Mouse (Mus musculus): ENCODE measurements around the gene Trpm3. TPM values are rescaled to one million over a fixed set of nuclear protein-coding genes. Genes with fewer than 3 reads are reported as not detected.

Trpm3 gene
- polyA plus RNA-seq, 1 experiment from 2014 or later, result 6.0 TPM

DNA sequence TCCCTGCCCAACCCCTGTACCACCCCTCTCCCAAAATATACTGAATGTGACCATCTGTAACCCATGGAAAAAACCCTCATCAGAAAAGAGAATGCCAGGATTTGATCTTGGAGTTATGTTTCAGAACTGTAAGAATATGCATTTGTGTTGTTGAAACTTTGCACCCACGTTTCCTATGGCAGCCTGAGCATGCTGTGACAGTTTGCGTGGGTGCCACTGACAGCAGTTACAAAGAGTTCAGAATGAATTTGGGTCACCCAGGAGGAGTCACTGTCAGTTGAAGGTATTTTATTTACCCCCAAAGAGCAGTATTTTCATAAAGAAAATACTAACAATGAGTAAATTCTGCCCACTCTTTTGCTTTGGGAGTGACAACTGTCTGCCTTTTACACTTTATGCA lies 434.0 kb downstream of the Trpm3 start:
- Histone ChIP-seq H3K27ac (no peak overlapping the region), H3K27me3 (ENCODE audit: poor library complexity, severe bottlenecking) (no peaks in the 10 kb centered on the region), H3K4me3 (no peak overlapping the region), H3K4me1 (peaks cover 7% of the 10 kb centered on the region; the same call in 1 of the 2 replicates), H3K9me3 (no peaks in the 10 kb centered on the region), H3K36me3 (replicated peaks) (no peaks in the 10 kb centered on the region)
- 87% methylated on average over 2 of the region's 2 CpGs for WGBS
- DNase-seq (ENCODE audit: extremely low spot score, low spot score), result no peak

DNA sequence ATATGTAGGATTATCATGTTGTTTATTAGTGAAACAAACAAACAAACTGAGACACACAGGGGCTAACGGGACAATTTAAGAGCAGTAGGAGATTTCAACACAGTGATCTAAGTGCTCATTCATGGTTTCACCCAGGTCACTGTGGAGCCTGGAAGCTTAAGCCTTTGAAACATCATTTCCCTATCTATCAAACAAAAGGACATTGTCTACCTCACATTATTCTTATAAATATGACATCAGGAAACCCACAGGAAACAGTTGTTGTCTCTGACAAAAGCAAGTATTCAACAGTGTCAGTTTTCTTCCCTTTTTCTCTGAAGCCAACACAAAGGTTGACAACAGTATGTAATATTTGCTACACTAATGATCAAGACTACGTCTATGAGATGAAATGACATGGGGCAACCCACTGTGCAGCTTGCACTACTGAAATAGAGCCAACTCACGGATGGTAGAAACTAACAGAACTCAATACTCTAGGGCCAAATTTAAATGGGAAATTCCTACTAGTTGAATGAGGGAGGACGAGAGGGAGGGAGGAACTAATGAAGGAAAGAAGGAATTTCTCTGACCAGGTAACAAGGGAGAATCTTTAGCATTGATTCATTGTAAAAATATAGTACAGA lies 443.4 kb downstream of the Trpm3 start:
- H3K4me3 ChIP-seq, result no peak overlapping the region
- 77% methylated on average over 4 of the region's 4 CpGs for WGBS
- no peaks in the 10 kb centered on the region for H3K27me3 ChIP-seq (ENCODE audit: poor library complexity, severe bottlenecking)
- H3K27ac ChIP-seq, result no peak overlapping the region
- no peaks in the 10 kb centered on the region for H3K36me3 ChIP-seq (replicated peaks)
- H3K4me1 ChIP-seq, result no peaks in the 10 kb centered on the region
- DNase-seq (ENCODE audit: extremely low spot score, low spot score), result no peak
- no peaks in the 10 kb centered on the region for H3K9me3 ChIP-seq

DNA sequence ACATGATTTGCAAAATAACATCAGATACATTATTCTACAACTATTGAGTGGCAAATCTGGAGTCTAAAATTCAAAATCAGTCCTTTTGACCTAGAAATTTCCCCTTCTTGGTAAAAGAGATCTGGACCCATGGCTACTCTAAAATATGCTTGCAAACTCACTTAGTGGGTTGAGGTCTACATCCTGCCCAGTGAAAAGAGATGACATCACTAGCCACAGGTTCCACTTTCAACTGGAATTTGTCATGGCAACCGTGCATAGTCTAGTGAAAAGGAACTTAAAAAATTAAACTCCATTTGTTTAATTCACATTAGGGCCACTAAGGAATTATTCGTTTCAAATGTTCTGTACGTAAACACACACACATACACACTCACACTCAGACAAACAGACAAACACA lies 455.6 kb downstream of the Trpm3 start:
- no peaks in the 10 kb centered on the region for H3K36me3 ChIP-seq (replicated peaks)
- H3K4me1 ChIP-seq, result peaks cover 19% of the 10 kb centered on the region
- no peaks in the 10 kb centered on the region for H3K9me3 ChIP-seq
- peaks cover 89% of the 10 kb centered on the region for H3K27me3 ChIP-seq (ENCODE audit: poor library complexity, severe bottlenecking)
- no peak overlapping the region for H3K4me3 ChIP-seq
- no peak for DNase-seq (ENCODE audit: extremely low spot score, low spot score)
- no peak overlapping the region for H3K27ac ChIP-seq
- 87% methylated on average over 3 of the region's 3 CpGs for WGBS

DNA sequence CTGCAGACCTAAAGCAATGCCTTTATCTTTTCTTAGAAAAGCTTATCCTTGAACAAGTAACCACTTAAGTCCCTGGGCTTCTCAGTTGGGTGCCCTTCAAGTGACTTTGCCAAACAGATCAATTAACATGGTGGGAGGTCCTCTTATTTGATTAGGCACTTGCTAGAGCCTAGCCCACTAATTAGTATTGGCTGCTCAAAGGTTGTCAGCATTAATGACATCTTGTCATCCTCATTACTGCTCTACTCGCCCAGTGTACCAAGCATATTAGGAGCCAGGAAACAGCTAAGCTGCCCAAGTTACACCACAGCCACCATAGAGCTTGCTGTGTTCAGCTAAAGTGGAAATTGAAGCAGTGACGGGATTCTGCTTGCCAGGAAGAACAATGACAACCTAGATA lies 456.4 kb downstream of the Trpm3 start:
- peak; percentile 19 for DNase-seq (ENCODE audit: extremely low spot score, low spot score)
- Histone ChIP-seq H3K4me3 (no peak overlapping the region), H3K27ac (no peak overlapping the region)

DNA sequence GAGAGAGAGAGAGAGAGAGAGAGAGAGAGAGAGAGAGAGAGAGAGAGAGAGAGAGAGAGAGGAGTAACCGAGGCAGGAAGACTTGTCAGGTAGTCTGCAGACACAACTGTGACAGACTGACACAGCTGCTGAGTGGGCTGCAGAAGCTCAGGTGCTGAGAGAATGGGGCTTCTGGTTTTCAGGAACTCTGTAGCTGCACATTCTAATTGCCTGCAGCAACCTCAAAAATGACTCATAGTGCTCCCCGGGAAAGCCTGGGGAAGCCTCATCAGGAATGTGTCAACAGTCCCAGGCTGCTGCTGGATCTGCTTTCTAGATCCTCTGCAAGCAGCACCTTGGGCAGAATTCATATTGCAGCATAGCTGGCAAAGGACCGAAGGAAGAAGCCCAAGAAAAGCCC lies 457.9 kb downstream of the Trpm3 start:
- H3K27me3 ChIP-seq (ENCODE audit: poor library complexity, severe bottlenecking), result peaks cover 87% of the 10 kb centered on the region
- no peaks in the 10 kb centered on the region for H3K36me3 ChIP-seq (replicated peaks)
- no peaks in the 10 kb centered on the region for H3K9me3 ChIP-seq
- no peak for DNase-seq (ENCODE audit: extremely low spot score, low spot score)
- H3K4me1 ChIP-seq, result peaks cover 15% of the 10 kb centered on the region
- no peak overlapping the region for H3K27ac ChIP-seq
- no peak overlapping the region for H3K4me3 ChIP-seq
- WGBS, result 73% methylated on average over 3 of the region's 3 CpGs

More for the DNA sequence above, 456.4 kb downstream of the Trpm3 start:
- no peaks in the 10 kb centered on the region for H3K9me3 ChIP-seq
- H3K36me3 ChIP-seq (replicated peaks), result no peaks in the 10 kb centered on the region
- H3K27me3 ChIP-seq (ENCODE audit: poor library complexity, severe bottlenecking), result peaks cover 89% of the 10 kb centered on the region
- peaks cover 19% of the 10 kb centered on the region for H3K4me1 ChIP-seq
- 8% methylated on average over 2 of the region's 2 CpGs for WGBS

DNA sequence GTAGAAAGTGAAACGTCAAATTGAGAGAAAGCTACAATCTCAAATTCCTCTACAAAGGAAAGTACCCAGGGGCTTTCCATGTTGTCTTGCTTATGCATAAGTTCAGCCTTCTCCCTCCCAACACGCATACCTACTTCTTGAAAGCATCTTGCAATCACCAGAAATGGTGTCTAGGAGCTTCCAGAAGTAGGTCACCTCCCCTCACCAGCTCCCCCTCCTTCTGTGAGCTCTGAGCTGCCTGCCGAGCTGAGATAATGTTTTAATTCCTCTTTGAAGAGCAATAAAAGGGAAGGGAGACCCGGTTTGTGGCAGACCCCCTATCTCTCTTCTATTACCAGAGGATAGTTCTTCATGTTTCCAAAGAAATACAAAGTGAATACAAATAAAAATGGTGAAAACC lies 465.5 kb downstream of the Trpm3 start:
- H3K27ac ChIP-seq, result no peak overlapping the region
- 36% methylated on average over 4 of the region's 4 CpGs for WGBS
- H3K4me1 ChIP-seq, result peaks cover 4% of the 10 kb centered on the region
- H3K4me3 ChIP-seq, result no peak overlapping the region
- H3K27me3 ChIP-seq (ENCODE audit: poor library complexity, severe bottlenecking), result peaks cover 28% of the 10 kb centered on the region
- H3K9me3 ChIP-seq, result no peaks in the 10 kb centered on the region
- no peak for DNase-seq (ENCODE audit: extremely low spot score, low spot score)
- no peaks in the 10 kb centered on the region for H3K36me3 ChIP-seq (replicated peaks)

DNA sequence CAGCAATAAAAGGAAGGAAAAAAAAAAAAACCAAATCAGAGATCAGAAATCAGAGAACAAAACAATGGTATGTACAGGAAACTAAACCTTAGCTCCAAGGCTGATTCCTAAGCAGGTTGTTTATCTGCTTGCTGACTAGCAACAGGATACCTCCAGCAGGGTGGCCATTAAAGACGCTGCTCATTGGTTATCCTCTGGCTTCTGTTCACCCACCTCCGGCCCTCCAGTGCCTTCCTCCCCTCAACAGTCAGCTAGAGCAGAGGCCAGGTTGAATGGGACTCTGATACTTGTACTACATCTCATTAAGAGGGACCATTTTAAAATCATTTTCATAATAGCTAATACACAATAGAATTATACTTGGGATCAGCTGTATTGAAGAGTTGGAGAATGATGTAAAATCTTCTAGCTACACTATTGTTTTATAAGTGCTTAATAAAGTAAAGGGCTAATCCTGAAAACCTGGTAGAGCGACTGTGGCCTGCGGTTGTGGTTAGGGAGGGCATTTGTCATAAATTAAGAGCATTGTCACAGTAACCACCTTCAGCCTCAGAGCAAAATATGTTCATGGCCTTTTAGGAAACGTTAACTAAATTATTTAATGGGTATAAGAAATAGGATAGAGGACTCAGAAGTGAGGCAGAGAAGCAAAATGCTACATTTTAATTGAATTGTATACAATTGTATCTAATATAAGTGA lies 469.3 kb downstream of the Trpm3 start:
- 66% methylated on average over 5 of the region's 5 CpGs for WGBS

DNA sequence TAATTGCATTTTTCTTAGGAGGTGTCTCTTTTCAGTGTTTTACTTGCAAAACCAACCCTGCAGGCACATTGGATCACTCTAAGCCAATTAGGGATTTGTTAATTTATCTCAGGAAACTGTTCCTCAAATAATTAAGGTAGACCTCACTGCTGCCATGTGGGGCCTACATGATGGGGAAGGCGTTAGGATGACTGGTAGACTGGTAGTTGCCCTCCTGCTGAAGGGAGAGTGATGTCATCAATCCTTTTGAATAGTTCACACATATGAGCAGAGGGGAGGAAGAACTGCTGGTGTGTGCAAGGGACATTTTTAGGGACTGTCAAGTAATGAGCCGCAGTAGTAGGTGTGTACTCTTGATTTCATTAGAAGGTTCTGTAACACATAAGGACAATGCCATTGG lies 472.8 kb downstream of the Trpm3 start:
- no peaks in the 10 kb centered on the region for H3K9me3 ChIP-seq
- no peak for DNase-seq (ENCODE audit: extremely low spot score, low spot score)
- no peak overlapping the region for H3K27ac ChIP-seq
- 87% methylated on average over 2 of the region's 2 CpGs for WGBS
- no peaks in the 10 kb centered on the region for H3K4me1 ChIP-seq
- no peaks in the 10 kb centered on the region for H3K27me3 ChIP-seq (ENCODE audit: poor library complexity, severe bottlenecking)
- H3K36me3 ChIP-seq (replicated peaks), result no peaks in the 10 kb centered on the region
- H3K4me3 ChIP-seq, result no peak overlapping the region

More for the DNA sequence above, 469.3 kb downstream of the Trpm3 start:
- no peaks in the 10 kb centered on the region for H3K9me3 ChIP-seq
- H3K4me1 ChIP-seq, result peaks cover 4% of the 10 kb centered on the region
- no peak overlapping the region for H3K27ac ChIP-seq
- H3K4me3 ChIP-seq, result no peak overlapping the region
- no peaks in the 10 kb centered on the region for H3K36me3 ChIP-seq (replicated peaks)
- DNase-seq (ENCODE audit: extremely low spot score, low spot score), result no peak
- H3K27me3 ChIP-seq (ENCODE audit: poor library complexity, severe bottlenecking), result peaks cover 7% of the 10 kb centered on the region; the same call in 1 of the 2 replicates

DNA sequence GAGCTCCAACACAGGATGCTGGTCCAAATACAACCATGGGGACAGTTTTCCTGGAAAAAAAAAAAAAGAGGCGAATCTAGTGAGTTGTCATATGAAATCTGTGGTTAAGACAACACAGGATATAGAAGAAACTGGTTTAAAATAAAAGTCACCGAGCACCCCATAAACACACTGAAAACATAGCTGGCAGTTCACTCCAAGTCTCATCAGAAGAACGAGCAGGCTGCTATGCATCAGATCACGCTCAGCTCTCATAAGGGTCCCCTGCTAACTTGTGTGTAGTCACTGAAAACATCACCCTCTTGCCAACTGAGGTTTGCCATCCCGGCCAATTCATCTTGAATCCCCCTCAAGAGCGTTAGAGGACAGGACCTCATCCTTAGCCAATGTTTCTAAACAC lies 476.5 kb downstream of the Trpm3 start:
- no peak overlapping the region for H3K4me3 ChIP-seq
- no peak overlapping the region for H3K27ac ChIP-seq
- no peaks in the 10 kb centered on the region for H3K4me1 ChIP-seq
- DNase-seq (ENCODE audit: extremely low spot score, low spot score), result no peak
- H3K9me3 ChIP-seq, result no peaks in the 10 kb centered on the region
- H3K36me3 ChIP-seq (replicated peaks), result no peaks in the 10 kb centered on the region
- H3K27me3 ChIP-seq (ENCODE audit: poor library complexity, severe bottlenecking), result no peaks in the 10 kb centered on the region
- WGBS, result 90% methylated on average over 6 of the region's 6 CpGs

DNA sequence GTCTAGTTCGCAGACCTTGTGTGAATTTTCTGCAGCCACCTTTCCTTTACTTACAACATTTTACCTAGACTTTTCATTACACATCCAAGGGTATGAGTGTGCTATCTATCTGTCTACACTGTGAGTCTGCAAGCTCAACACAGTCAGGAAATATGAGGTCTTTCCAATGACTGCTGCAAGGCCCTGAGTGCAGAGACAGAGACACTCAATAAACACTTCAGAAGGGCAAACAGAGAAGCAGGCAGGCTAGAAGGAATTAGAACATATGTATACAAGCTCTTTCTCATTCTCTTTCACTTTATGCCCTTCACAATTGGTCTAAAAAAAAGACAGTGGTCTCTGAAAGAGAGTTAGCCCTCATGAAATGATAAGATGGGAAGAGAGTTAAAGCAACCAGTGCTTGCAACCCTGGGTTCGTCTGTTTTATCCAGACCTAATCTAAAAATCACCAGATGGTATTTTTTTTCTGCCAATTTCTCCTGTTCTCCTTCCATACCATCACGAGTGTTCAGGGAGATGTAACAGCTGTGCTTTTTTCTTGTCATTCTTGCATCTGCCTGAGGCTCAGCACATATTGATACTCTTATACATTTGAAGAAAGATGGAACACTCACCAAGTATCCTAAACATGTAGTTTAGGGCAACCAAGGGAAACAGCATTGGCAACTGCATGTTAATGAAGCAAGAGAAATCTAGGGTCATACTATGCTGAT lies 486.1 kb downstream of the Trpm3 start:
- H3K36me3 ChIP-seq (replicated peaks), result no peaks in the 10 kb centered on the region
- no peaks in the 10 kb centered on the region for H3K9me3 ChIP-seq
- 84% methylated on average over 3 of the region's 3 CpGs for WGBS
- no peak overlapping the region for H3K4me3 ChIP-seq
- H3K27me3 ChIP-seq (ENCODE audit: poor library complexity, severe bottlenecking), result no peaks in the 10 kb centered on the region
- no peak overlapping the region for H3K27ac ChIP-seq
- DNase-seq (ENCODE audit: extremely low spot score, low spot score), result no peak
- H3K4me1 ChIP-seq, result no peaks in the 10 kb centered on the region

DNA sequence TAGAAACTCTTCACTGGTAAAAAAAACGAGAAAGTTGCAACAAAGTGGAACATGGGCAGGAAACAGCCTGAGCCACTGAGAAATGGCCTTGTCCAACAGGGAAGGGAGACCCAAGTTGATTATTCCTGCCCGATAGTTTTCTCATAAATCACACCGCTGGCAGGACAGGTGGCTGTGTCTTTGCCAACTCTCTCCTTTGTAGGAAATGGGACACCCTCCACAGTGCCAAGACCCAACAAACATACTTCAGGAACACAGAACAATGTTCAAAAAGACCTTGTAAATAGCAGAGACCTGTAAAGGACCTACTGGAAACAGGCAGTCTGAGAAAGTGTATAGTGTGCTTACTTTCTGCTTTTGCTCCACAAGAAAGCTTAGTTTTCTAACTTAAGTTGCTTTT lies 490.0 kb downstream of the Trpm3 start:
- no peaks in the 10 kb centered on the region for H3K36me3 ChIP-seq (replicated peaks)
- no peak overlapping the region for H3K4me3 ChIP-seq
- DNase-seq (ENCODE audit: extremely low spot score, low spot score), result no peak
- no peaks in the 10 kb centered on the region for H3K27me3 ChIP-seq (ENCODE audit: poor library complexity, severe bottlenecking)
- WGBS, result 93% methylated on average over 3 of the region's 3 CpGs
- H3K27ac ChIP-seq, result no peak overlapping the region
- no peaks in the 10 kb centered on the region for H3K4me1 ChIP-seq
- H3K9me3 ChIP-seq, result no peaks in the 10 kb centered on the region

DNA sequence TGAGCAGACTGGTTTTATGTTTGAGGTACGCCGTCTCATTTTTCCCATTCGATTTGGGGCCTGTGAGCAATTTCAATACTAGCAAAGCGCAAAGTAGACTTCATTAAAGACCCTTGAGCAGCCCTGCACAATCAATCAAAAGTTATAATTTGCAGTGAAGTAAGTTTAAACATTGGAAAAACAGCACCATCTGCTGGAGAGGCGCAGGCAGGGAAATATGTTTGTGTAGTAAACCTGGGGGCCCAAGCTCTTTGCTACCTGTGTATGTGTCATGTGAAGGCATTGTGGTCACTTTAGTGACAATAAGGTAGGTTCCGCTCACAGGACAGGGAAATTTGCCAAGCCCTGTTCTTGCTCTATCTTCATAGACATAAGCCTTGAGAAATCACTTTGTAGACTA lies 492.5 kb downstream of the Trpm3 start:
- Histone ChIP-seq H3K9me3 (no peaks in the 10 kb centered on the region), H3K27ac (no peak overlapping the region), H3K4me3 (no peak overlapping the region), H3K36me3 (replicated peaks) (no peaks in the 10 kb centered on the region), H3K27me3 (ENCODE audit: poor library complexity, severe bottlenecking) (no peaks in the 10 kb centered on the region), H3K4me1 (peaks cover 14% of the 10 kb centered on the region)
- DNase-seq (ENCODE audit: extremely low spot score, low spot score), result no peak
- WGBS, result 91% methylated on average over 6 of the region's 6 CpGs

DNA sequence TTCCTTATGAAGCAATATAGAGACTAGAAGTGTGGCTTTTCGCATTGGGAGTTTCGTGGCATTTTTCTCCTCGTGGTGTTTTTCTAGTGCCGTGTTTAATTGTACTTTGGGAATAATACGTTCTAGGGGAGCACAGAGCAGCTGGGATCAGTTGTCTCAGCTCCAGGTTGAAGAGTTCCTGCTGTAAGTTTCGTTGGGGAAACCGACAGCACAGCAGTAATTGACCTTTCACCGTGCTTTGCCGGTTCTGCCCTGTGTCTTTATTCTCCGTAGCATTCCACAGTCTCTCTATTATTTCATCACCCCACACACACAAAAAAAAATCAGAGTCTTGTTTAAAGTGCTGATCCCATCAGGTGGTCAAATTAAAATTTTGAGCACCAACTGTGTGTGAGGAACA lies 496.8 kb downstream of the Trpm3 start:
- H3K27ac ChIP-seq, result no peak overlapping the region
- no peak overlapping the region for H3K4me3 ChIP-seq
- no peaks in the 10 kb centered on the region for H3K36me3 ChIP-seq (replicated peaks)
- peaks cover 14% of the 10 kb centered on the region for H3K4me1 ChIP-seq
- no peaks in the 10 kb centered on the region for H3K9me3 ChIP-seq
- DNase-seq (ENCODE audit: extremely low spot score, low spot score), result no peak
- no peaks in the 10 kb centered on the region for H3K27me3 ChIP-seq (ENCODE audit: poor library complexity, severe bottlenecking)
- 36% methylated on average over 10 of the region's 10 CpGs for WGBS
